Mouse (Mus musculus): ENCODE measurements around the gene Sh3glb2. TPM values are rescaled to one million over a fixed set of nuclear protein-coding genes. Genes with fewer than 3 reads are reported as not detected.

Gene Sh3glb2
- 79.3 and 83.1 TPM in 2 replicates for polyA plus RNA-seq (2014; fragmentation: Nextera tagmentation; extraction: Ambion mirVana)

DNA sequence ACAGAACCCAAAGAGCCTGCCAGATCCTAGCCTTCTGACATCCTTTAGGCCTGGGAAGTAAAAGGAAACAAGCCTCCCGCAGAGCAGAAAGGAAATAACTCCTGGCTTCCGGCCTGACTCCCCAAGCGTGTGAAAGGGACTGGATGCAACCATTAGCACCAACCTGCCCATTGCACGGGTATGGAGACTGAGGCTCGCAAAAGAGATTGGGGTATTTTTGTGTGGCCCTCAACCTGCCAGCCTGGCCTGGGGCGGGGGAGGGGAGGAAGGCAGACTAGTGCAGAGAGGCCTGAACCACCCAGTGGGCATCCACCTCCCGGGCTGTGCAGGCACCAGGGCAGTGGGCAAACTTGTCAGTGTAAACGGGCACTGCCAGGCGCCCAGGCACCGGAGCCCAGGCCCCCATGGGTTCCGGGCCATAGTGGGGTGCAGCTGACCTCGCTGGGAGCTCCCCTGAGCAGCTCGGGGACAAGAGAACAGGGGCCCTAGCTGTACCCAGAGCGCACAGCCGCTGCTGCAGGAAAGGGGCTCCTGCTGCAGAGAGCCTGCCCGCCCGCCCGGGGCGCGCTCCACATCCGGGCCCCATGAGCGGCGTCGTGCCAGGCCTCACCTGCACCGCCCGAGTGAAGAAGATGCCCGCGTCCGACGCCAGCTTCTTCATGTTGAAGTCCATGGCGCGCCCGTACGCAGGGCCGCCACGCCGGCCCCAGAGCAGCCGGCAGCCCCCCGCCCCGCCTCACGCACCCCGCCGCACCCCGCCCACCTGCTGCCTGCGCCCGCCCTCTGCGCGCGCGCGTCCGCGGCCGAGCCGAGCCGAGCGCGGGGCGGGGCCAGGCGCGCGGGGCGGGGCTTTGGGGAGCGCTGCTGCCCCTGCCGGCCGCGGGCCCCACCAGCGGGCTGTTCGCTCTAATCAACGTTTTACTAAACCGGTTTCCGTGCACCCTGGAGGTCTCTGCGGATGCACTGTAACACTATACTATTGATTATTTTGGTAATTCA lies at the start of gene Sh3glb2:
Gene Sh3glb2 (minus strand): TSS at position 805 of the 999 bp plus-strand sequence.
- H3K9me3 ChIP-seq (ENCODE audit: control insufficient read depth, low read length), result no peaks in the 10 kb centered on the region
- ATAC-seq (ENCODE audit: low read depth) (peak; percentile 80), DNase-seq (ENCODE audit: low spot score) (peak; percentile 90)
- peak within 1 kb of the TSS; percentile 80 for H3K9ac ChIP-seq (ENCODE audit: low read depth, low read length)
- 5% methylated on average over 21 of the region's 73 CpGs for WGBS
- peaks cover 10% of the 10 kb centered on the region for H3K4me1 ChIP-seq (ENCODE audit: control insufficient read depth, insufficient read depth, low read length)
- peak within 1 kb of the TSS; percentile 79 for H3K4me3 ChIP-seq (ENCODE audit: low read depth, low read length)
- H3K36me3 ChIP-seq (ENCODE audit: control insufficient read depth, insufficient read depth, low read length), result peaks cover 16% of the 10 kb centered on the region
- peak within 1 kb of the TSS; percentile 75 for H3K27ac ChIP-seq (replicated peaks; ENCODE audit: low read depth, low read length)
- no peaks in the 10 kb centered on the region for H3K27me3 ChIP-seq (replicated peaks; ENCODE audit: control insufficient read depth, insufficient read depth, low read length)
- H3K4me2 ChIP-seq (ENCODE audit: low read depth, low read length), result peak within 1 kb of the TSS; percentile 93

DNA sequence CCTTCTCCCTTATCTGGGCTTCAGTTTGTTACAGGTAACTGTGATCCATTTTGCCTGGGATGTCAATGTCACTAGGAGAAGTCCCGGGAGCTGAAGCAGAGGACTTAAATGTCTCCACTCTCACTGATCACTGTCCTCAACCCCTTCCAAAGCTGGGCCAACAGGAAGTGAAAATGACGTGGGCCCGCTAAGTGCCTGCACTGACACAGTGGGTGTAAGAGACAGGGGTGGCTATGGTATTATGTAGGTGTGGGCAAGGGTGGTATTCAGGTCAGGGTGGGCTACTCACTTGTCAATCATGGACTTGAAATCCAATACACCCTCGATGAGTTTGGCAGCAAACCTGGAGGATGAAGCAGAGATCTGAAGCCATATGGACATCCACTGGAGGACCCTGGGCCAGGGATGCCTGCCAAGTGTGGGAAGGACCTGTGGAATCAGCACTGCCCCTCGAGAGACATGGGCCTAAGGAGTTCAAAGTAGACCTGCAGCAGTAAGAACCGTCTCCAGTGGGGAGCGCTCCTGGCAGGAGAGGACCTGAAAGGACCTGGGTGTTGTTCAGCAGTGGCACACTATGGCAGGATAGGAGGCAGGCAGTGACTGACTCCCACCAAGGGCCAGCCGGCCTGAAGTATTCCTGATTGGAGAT lies 49.4 kb upstream of the Sh3glb2 start:
- H3K27me3 ChIP-seq (replicated peaks; ENCODE audit: control insufficient read depth, insufficient read depth, low read length), result no peaks in the 10 kb centered on the region

DNA sequence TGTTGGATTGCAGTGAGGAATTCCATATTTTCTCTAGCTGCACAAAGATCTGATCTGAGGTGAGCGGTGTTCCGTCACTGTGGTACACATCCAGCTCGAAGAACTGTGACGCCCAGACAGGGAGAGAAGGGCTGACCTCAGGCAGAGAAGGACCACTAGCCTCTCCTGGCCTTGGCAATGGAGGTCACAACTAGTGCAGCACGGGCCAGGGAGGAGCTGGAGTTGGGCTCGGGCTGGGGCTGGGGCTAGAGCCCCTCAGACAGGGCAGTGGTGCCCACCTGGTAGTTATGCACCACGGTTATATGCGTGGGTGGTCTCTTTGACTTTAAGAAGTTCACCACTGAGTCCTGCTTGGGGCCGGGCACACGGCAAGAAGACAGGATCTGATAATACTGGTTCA lies 48.6 kb upstream of the Sh3glb2 start:
- no peaks in the 10 kb centered on the region for H3K4me1 ChIP-seq (ENCODE audit: control insufficient read depth, insufficient read depth, low read length)
- no peak overlapping the region for H3K27ac ChIP-seq (replicated peaks; ENCODE audit: low read depth, low read length)
- WGBS, result 95% methylated on average over 10 of the region's 10 CpGs
- H3K9me3 ChIP-seq (ENCODE audit: control insufficient read depth, low read length), result no peaks in the 10 kb centered on the region
- no peak overlapping the region for H3K4me2 ChIP-seq (ENCODE audit: low read depth, low read length)
- DNase-seq (ENCODE audit: low spot score) (no peak), ATAC-seq (ENCODE audit: low read depth) (no peak)
- H3K27me3 ChIP-seq (replicated peaks; ENCODE audit: control insufficient read depth, insufficient read depth, low read length), result no peaks in the 10 kb centered on the region
- peaks cover 47% of the 10 kb centered on the region for H3K36me3 ChIP-seq (ENCODE audit: control insufficient read depth, insufficient read depth, low read length)
- no peak overlapping the region for H3K9ac ChIP-seq (ENCODE audit: low read depth, low read length)
- H3K4me3 ChIP-seq (ENCODE audit: low read depth, low read length), result no peak overlapping the region

More for the DNA sequence above, 49.4 kb upstream of the Sh3glb2 start:
- H3K9ac ChIP-seq (ENCODE audit: low read depth, low read length), result no peak overlapping the region; the same call in 1 of the 2 replicates
- 76% methylated on average over 8 of the region's 8 CpGs for WGBS
- no peaks in the 10 kb centered on the region for H3K4me1 ChIP-seq (ENCODE audit: control insufficient read depth, insufficient read depth, low read length)
- H3K27ac ChIP-seq (replicated peaks; ENCODE audit: low read depth, low read length), result no peak overlapping the region
- ATAC-seq (ENCODE audit: low read depth), result no peak
- no peak overlapping the region for H3K4me2 ChIP-seq (ENCODE audit: low read depth, low read length)
- no peaks in the 10 kb centered on the region for H3K9me3 ChIP-seq (ENCODE audit: control insufficient read depth, low read length)
- DNase-seq (ENCODE audit: low spot score), result no peak
- H3K4me3 ChIP-seq (ENCODE audit: low read depth, low read length), result no peak overlapping the region
- peaks cover 45% of the 10 kb centered on the region for H3K36me3 ChIP-seq (ENCODE audit: control insufficient read depth, insufficient read depth, low read length)

DNA sequence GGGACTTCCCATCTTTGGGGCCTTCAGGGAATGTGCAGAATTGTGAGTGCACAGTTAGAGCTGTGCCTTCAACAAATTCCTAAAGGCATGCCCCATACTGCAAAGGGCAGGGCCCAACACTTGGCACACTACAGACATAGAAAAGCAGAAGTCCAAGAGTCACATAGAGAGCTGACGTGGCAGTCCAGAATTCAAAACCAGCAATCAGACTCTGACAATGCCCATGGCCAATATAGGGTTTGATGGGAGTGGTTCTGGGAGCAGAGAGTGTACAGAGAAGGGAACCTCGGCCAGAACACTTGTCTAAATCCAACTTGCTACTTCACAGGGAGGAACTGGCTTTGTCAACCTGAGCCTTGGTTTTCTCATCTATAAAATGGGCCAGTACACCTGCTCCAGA lies 48.1 kb upstream of the Sh3glb2 start:
- 86% methylated on average over 2 of the region's 2 CpGs for WGBS
- H3K4me2 ChIP-seq (ENCODE audit: low read depth, low read length), result no peak overlapping the region
- no peaks in the 10 kb centered on the region for H3K4me1 ChIP-seq (ENCODE audit: control insufficient read depth, insufficient read depth, low read length)
- no peak for DNase-seq (ENCODE audit: low spot score)
- no peaks in the 10 kb centered on the region for H3K9me3 ChIP-seq (ENCODE audit: control insufficient read depth, low read length)
- H3K9ac ChIP-seq (ENCODE audit: low read depth, low read length), result no peak overlapping the region
- no peak for ATAC-seq (ENCODE audit: low read depth)
- H3K36me3 ChIP-seq (ENCODE audit: control insufficient read depth, insufficient read depth, low read length), result peaks cover 53% of the 10 kb centered on the region
- no peak overlapping the region for H3K27ac ChIP-seq (replicated peaks; ENCODE audit: low read depth, low read length)
- no peak overlapping the region for H3K4me3 ChIP-seq (ENCODE audit: low read depth, low read length)
- H3K27me3 ChIP-seq (replicated peaks; ENCODE audit: control insufficient read depth, insufficient read depth, low read length), result no peaks in the 10 kb centered on the region

DNA sequence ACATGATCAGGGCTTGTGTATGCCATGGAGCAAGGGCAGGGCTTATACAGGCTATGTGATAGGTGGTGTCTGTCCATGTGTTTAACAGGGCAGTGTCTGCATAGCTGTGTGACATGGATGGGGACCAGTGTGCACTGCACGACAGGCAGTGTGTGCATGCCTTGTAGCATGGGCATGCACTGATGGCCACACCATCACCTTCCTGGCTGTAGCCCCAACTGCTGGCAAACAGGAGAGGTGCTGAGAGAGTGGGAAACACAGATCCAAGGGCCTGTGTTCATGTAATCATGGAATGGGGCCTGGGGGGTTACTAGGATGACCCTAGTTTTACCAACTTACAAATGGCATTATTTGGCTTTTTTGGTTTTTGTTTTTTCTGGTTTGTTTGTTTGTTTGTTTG lies 44.7 kb upstream of the Sh3glb2 start:
- DNase-seq (ENCODE audit: low spot score) (no peak), ATAC-seq (ENCODE audit: low read depth) (no peak)
- Histone ChIP-seq H3K4me1 (ENCODE audit: control insufficient read depth, insufficient read depth, low read length) (no peaks in the 10 kb centered on the region), H3K27me3 (replicated peaks; ENCODE audit: control insufficient read depth, insufficient read depth, low read length) (no peaks in the 10 kb centered on the region), H3K36me3 (ENCODE audit: control insufficient read depth, insufficient read depth, low read length) (peaks cover 80% of the 10 kb centered on the region), H3K27ac (replicated peaks; ENCODE audit: low read depth, low read length) (no peak overlapping the region), H3K4me3 (ENCODE audit: low read depth, low read length) (no peak overlapping the region), H3K9me3 (ENCODE audit: control insufficient read depth, low read length) (no peaks in the 10 kb centered on the region), H3K9ac (ENCODE audit: low read depth, low read length) (no peak overlapping the region), H3K4me2 (ENCODE audit: low read depth, low read length) (no peak overlapping the region)
- 67% methylated on average over 1 of the region's 1 CpGs for WGBS

DNA sequence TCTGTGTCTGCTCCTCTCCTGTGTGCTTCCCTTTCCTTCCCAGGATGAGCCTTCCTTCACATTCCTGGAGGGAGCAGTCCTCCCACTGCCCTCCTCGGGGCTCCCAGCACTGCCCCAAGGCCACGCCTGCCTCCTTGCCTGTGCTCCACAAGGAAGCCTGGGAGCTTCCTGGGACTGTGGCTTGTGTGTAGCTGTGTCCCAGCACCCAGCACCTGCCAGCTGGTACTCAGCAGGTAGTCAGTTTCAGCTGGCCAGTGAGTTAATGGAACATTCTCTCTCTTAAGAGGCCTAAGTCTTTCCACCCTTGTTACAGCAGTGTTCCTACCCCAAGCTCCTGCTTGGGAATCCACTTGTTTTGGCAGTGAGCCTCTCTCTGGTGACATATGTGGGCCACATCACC lies 43.7 kb upstream of the Sh3glb2 start:
- no peak overlapping the region for H3K4me3 ChIP-seq (ENCODE audit: low read depth, low read length)
- WGBS, result 54% methylated on average over 2 of the region's 2 CpGs
- no peaks in the 10 kb centered on the region for H3K27me3 ChIP-seq (replicated peaks; ENCODE audit: control insufficient read depth, insufficient read depth, low read length)
- no peak for DNase-seq (ENCODE audit: low spot score)
- H3K4me2 ChIP-seq (ENCODE audit: low read depth, low read length), result no peak overlapping the region
- no peak for ATAC-seq (ENCODE audit: low read depth)
- H3K9me3 ChIP-seq (ENCODE audit: control insufficient read depth, low read length), result no peaks in the 10 kb centered on the region
- H3K27ac ChIP-seq (replicated peaks; ENCODE audit: low read depth, low read length), result no peak overlapping the region
- no peaks in the 10 kb centered on the region for H3K4me1 ChIP-seq (ENCODE audit: control insufficient read depth, insufficient read depth, low read length)
- peaks cover 77% of the 10 kb centered on the region for H3K36me3 ChIP-seq (ENCODE audit: control insufficient read depth, insufficient read depth, low read length)
- H3K9ac ChIP-seq (ENCODE audit: low read depth, low read length), result no peak overlapping the region

DNA sequence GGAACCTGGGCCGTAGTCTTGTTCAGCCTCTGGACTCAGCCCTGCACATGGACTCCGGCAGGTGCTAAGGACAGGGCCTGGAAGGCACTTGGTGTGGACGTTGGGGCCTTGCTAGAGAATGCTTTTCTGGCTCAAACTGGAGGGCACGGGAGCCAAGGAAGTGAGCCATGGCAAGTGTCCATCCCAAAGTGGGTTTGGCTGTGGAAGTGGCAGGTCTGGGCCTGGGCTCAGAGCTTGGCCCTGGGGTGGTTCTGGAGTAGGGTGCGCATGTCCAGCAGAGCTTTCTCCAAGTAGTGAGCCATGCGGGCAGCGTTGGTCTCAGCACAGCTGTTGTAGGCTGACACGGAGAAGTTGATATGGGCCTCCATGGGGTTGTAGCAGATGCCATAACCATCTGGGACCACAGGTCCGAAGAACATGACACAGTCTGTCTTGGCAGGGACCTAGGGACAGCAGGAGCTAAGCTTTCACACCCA lies 43.3 kb upstream of the Sh3glb2 start:
- H3K36me3 ChIP-seq (ENCODE audit: control insufficient read depth, insufficient read depth, low read length), result peaks cover 78% of the 10 kb centered on the region
- DNase-seq (ENCODE audit: low spot score) (no peak), ATAC-seq (ENCODE audit: low read depth) (no peak)
- WGBS, result 84% methylated on average over 9 of the region's 9 CpGs
- no peak overlapping the region for H3K9ac ChIP-seq (ENCODE audit: low read depth, low read length)
- H3K27me3 ChIP-seq (replicated peaks; ENCODE audit: control insufficient read depth, insufficient read depth, low read length), result no peaks in the 10 kb centered on the region
- H3K9me3 ChIP-seq (ENCODE audit: control insufficient read depth, low read length), result no peaks in the 10 kb centered on the region
- H3K4me1 ChIP-seq (ENCODE audit: control insufficient read depth, insufficient read depth, low read length), result no peaks in the 10 kb centered on the region
- H3K27ac ChIP-seq (replicated peaks; ENCODE audit: low read depth, low read length), result no peak overlapping the region
- no peak overlapping the region for H3K4me2 ChIP-seq (ENCODE audit: low read depth, low read length)
- no peak overlapping the region for H3K4me3 ChIP-seq (ENCODE audit: low read depth, low read length)

DNA sequence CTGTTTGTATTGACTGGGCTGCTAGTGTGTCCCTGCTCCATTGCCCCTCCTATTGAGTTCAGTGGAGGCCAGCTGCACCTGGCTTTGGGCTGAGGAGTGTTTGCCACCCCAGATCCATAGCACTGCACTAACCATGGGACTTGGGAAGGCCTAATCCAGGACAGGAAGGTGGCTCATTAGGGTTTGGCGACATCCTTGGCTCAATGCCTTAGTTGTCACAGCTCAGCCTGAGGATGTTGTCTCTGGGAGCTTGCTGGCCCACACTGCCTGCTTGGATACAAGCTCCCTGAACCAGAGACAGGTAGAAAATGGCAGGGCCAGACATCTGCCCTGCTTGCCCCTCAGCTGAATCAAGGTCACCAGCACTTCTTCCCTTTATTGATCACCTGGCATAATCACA lies 42.4 kb upstream of the Sh3glb2 start:
- Histone ChIP-seq H3K27me3 (replicated peaks; ENCODE audit: control insufficient read depth, insufficient read depth, low read length) (no peaks in the 10 kb centered on the region), H3K4me1 (ENCODE audit: control insufficient read depth, insufficient read depth, low read length) (no peaks in the 10 kb centered on the region), H3K9ac (ENCODE audit: low read depth, low read length) (no peak overlapping the region), H3K36me3 (ENCODE audit: control insufficient read depth, insufficient read depth, low read length) (peaks cover 80% of the 10 kb centered on the region), H3K9me3 (ENCODE audit: control insufficient read depth, low read length) (no peaks in the 10 kb centered on the region), H3K27ac (replicated peaks; ENCODE audit: low read depth, low read length) (no peak overlapping the region), H3K4me3 (ENCODE audit: low read depth, low read length) (no peak overlapping the region), H3K4me2 (ENCODE audit: low read depth, low read length) (no peak overlapping the region)
- 67% methylated on average over 1 of the region's 1 CpGs for WGBS
- no peak for DNase-seq (ENCODE audit: low spot score)
- ATAC-seq (ENCODE audit: low read depth), result no peak
